ENCODE assay signal across 8 mouse cellular contexts in the genomic region with DNA sequence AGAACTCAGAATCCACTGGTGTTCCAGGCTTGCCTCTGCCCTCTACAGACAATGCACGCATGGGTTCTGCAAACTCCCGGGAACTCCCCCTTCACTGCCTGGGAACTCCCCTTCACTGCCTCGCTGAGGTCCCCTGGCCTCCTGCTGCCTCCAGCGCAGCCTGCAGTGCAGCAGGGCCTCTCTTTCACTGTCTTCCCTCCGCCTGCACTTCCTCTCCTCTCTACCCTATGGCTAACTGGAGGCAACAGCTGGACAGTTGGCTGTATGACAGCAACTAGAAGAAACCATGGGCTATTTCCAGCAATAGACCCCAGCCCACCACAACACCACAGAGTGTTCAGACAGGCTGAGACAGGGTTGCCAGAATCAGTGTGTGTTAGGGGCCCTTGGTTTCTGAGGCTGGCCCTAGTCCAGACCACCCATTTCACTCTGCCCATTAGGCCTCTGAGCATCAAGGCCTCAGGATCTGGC. TPM values are rescaled to one million over a fixed set of nuclear protein-coding genes. Genes with fewer than 3 reads are reported as not detected.
DNase-seq lines count a peak whose midpoint lies in the region; ATAC-seq and TF ChIP-seq lines count a peak whose summit lies in the region.

No protein-coding gene starts in this region.

- H3K36me3 ChIP-seq in G1E (replicated peaks): peaks cover 51% of the 10 kb centered on the region
- no peaks in the 10 kb centered on the region for H3K36me3 ChIP-seq in kidney, embryonic 14.5 days (ENCODE audit: control insufficient read depth, insufficient read depth, low read length)
- H3K36me3 ChIP-seq in stomach, embryonic 16.5 days (ENCODE audit: control insufficient read depth, insufficient read depth, low read length): no peaks in the 10 kb centered on the region

- no peak for TF ChIP-seq CTCF in G1E (IDR thresholded peaks at IDR 0.05; ENCODE audit: low read depth, low read length)

- H3K27me3 ChIP-seq in G1E (ENCODE audit: insufficient read depth, low read length): no peaks in the 10 kb centered on the region
- no peaks in the 10 kb centered on the region for H3K27me3 ChIP-seq in kidney, embryonic 14.5 days (ENCODE audit: control insufficient read depth, insufficient read depth, low read length)
- H3K27me3 ChIP-seq in stomach, embryonic 16.5 days (ENCODE audit: control insufficient read depth, insufficient read depth, low read length): no peaks in the 10 kb centered on the region

- no peak overlapping the region for H3K9ac ChIP-seq in kidney, embryonic 14.5 days (ENCODE audit: low read depth, low read length)
- H3K9ac ChIP-seq in stomach, embryonic 16.5 days (ENCODE audit: low read length): 0 out of 2 replicates have a peak overlapping the region, but pooled peaks have one; percentile 27

- H3K27ac ChIP-seq in kidney, embryonic 14.5 days (ENCODE audit: low read depth, low read length): peak overlapping the region; percentile 82
- H3K27ac ChIP-seq in stomach, embryonic 16.5 days (ENCODE audit: low read length): peak overlapping the region; percentile 90

- peak; percentile 50 for DNase-seq in kidney, adult 9 months
- DNase-seq in kidney, adult 11 months: no peak
- peak; percentile 43 for DNase-seq in G1E (ENCODE audit: low spot score)
- peak; percentile 32 to 57 for DNase-seq in gastrocnemius, postnatal 4 days (ENCODE audit: low spot score in 2 of 2)
- peak; percentile 43 for DNase-seq in lung, postnatal 36 days

- WGBS in kidney, embryonic 14.5 days: 6% methylated on average over 5 of the region's 5 CpGs
- 12% methylated on average over 5 of the region's 5 CpGs for WGBS in stomach, embryonic 16.5 days

- peaks cover 70% of the 10 kb centered on the region for H3K4me1 ChIP-seq in G1E (ENCODE audit: insufficient read depth, low read depth, low read length)
- peaks cover 43% of the 10 kb centered on the region for H3K4me1 ChIP-seq in kidney, embryonic 14.5 days (ENCODE audit: control insufficient read depth, insufficient read depth, low read length)
- peaks cover 52% of the 10 kb centered on the region for H3K4me1 ChIP-seq in stomach, embryonic 16.5 days (ENCODE audit: control insufficient read depth, insufficient read depth, low read length)

- H3K4me2 ChIP-seq in kidney, embryonic 14.5 days (replicated peaks; ENCODE audit: low read depth, low read length): no peak overlapping the region
- H3K4me2 ChIP-seq in stomach, embryonic 16.5 days (ENCODE audit: low read depth, low read length): no peak overlapping the region

- no peaks in the 10 kb centered on the region for H3K9me3 ChIP-seq in G1E (replicated peaks)
- no peaks in the 10 kb centered on the region for H3K9me3 ChIP-seq in kidney, embryonic 14.5 days (ENCODE audit: control insufficient read depth, low read length)
- H3K9me3 ChIP-seq in stomach, embryonic 16.5 days (replicated peaks; ENCODE audit: control insufficient read depth, low read length): no peaks in the 10 kb centered on the region

- peak; percentile 54; the same call in 1 of the 2 replicates for ATAC-seq in G1E (ENCODE audit: extremely low read depth, insufficient number of reproducible peaks, low FRiP score, poor library complexity, severe bottlenecking)
- ATAC-seq in kidney, embryonic 14.5 days (ENCODE audit: low FRiP score, low TSS enrichment): peak; percentile 89
- peak; percentile 84 for ATAC-seq in stomach, embryonic 16.5 days (ENCODE audit: insufficient read depth, low FRiP score)
- ATAC-seq in erythroblast, adult 5-6 weeks (replicated peaks; ENCODE audit: low FRiP score, poor library complexity, severe bottlenecking): no peak

- peak overlapping the region; percentile 43; the same call in 1 of the 2 replicates for H3K4me3 ChIP-seq in G1E (ENCODE audit: low read depth, low read length)
- no peak overlapping the region for H3K4me3 ChIP-seq in kidney, embryonic 14.5 days (ENCODE audit: low read length)
- H3K4me3 ChIP-seq in stomach, embryonic 16.5 days (replicated peaks; ENCODE audit: low read length): no peak overlapping the region

RNA-seq across cellular contexts. Expression of a gene that starts 9.5 kb away (rescaled TPM):
- total RNA-seq in G1E (2014; fragmentation: Nextera tagmentation) (30.3 and 39.1 TPM in 2 replicates), G1E (2017) (12.6 and 15.4 TPM in 2 replicates)
- 19.6 and 19.7 TPM in 2 replicates for polyA plus RNA-seq in G1E (2012)
- total RNA-seq in gastrocnemius, postnatal 4 days (2021): 10 to 100 TPM; 89.0 to 91.4 TPM
- polyA plus RNA-seq in kidney, embryonic 14.5 days (2014; fragmentation: Nextera tagmentation; extraction: Ambion mirVana): 36.0 and 45.8 TPM in 2 replicates
- polyA plus RNA-seq in stomach, embryonic 16.5 days (2015; fragmentation: Nextera tagmentation; extraction: Ambion mirVana): 50.1 and 51.2 TPM in 2 replicates
- 34.5 and 42.3 TPM in 2 replicates for total RNA-seq in erythroblast, adult 5-6 weeks (2015; ENCODE audit: low replicate concordance)
- 29.7 and 31.4 TPM in 2 replicates for total RNA-seq in erythroblast, adult 5-6 weeks (2017; ENCODE audit: low replicate concordance)
